In genomic region chr8:107587429-107587994, GRCm38 (mm10) we compare ENCODE assay signal across 8 mouse cellular contexts. TPM values are rescaled to one million over a fixed set of nuclear protein-coding genes. Genes with fewer than 3 reads are reported as not detected.
DNase-seq lines count a peak whose midpoint lies in the region; ATAC-seq lines count a peak whose summit lies in the region.

No protein-coding gene starts in this region.

- peaks cover 34% of the 10 kb centered on the region for H3K36me3 ChIP-seq in lung, embryonic 15.5 days
- H3K36me3 ChIP-seq in forebrain, embryonic 11.5 days (ENCODE audit: control insufficient read depth, insufficient read depth, low read length) = peaks cover 15% of the 10 kb centered on the region; the same call in 1 of the 2 replicates
- H3K36me3 ChIP-seq in midbrain, embryonic 13.5 days = peaks cover 37% of the 10 kb centered on the region

- peak overlapping the region; percentile 67 for H3K4me2 ChIP-seq in lung, embryonic 15.5 days
- peak overlapping the region; percentile 83 for H3K4me2 ChIP-seq in forebrain, embryonic 11.5 days (ENCODE audit: low read depth, low read length, severe bottlenecking)
- peak overlapping the region; percentile 79 for H3K4me2 ChIP-seq in midbrain, embryonic 13.5 days (replicated peaks)

- DNase-seq in lung, postnatal 10 days = no peak
- DNase-seq in adipocyte (ENCODE audit: low spot score) = peak; percentile 49
- peak; percentile 57 for DNase-seq in forebrain, embryonic 11.5 days (ENCODE audit: low spot score)
- DNase-seq in kidney, postnatal 14 days = peak; percentile 31
- DNase-seq in Muller cell, postnatal 12 days (ENCODE audit: inconsistent ontology term) = no peak
- DNase-seq in thymus, adult 18-20 months = no peak

- peak overlapping the region; percentile 74 for H3K9ac ChIP-seq in lung, embryonic 15.5 days
- H3K9ac ChIP-seq in forebrain, embryonic 11.5 days (ENCODE audit: low read length) = peak overlapping the region; percentile 91
- peak overlapping the region; percentile 93 for H3K9ac ChIP-seq in midbrain, embryonic 13.5 days (replicated peaks)

- no peaks in the 10 kb centered on the region for H3K9me3 ChIP-seq in lung, embryonic 15.5 days
- H3K9me3 ChIP-seq in forebrain, embryonic 11.5 days (ENCODE audit: control insufficient read depth, low read length) = no peaks in the 10 kb centered on the region
- no peaks in the 10 kb centered on the region for H3K9me3 ChIP-seq in midbrain, embryonic 13.5 days

- H3K4me3 ChIP-seq in lung, embryonic 15.5 days = peak overlapping the region; percentile 83
- H3K4me3 ChIP-seq in forebrain, embryonic 11.5 days (ENCODE audit: low read depth, low read length) = peak overlapping the region; percentile 95
- H3K4me3 ChIP-seq in midbrain, embryonic 13.5 days (replicated peaks) = peak overlapping the region; percentile 92

- no peak for ATAC-seq in lung, embryonic 15.5 days (ENCODE audit: borderline replicate concordance, extremely low read depth, low FRiP score, low TSS enrichment)
- ATAC-seq in forebrain, embryonic 11.5 days (replicated peaks; ENCODE audit: low FRiP score) = no peak
- ATAC-seq in midbrain, embryonic 13.5 days = peak; percentile 18

- peak overlapping the region; percentile 77 for H3K27ac ChIP-seq in lung, embryonic 15.5 days
- H3K27ac ChIP-seq in forebrain, embryonic 11.5 days (ENCODE audit: low read depth, low read length) = peak overlapping the region; percentile 81
- H3K27ac ChIP-seq in midbrain, embryonic 13.5 days = peak overlapping the region; percentile 81

- under 1% methylated on average over 17 of the region's 17 CpGs for WGBS in lung, embryonic 15.5 days
- WGBS in forebrain, embryonic 11.5 days = under 1% methylated on average over 17 of the region's 17 CpGs
- under 1% methylated on average over 17 of the region's 17 CpGs for WGBS in midbrain, embryonic 13.5 days

- no peaks in the 10 kb centered on the region for H3K27me3 ChIP-seq in lung, embryonic 15.5 days
- no peaks in the 10 kb centered on the region for H3K27me3 ChIP-seq in forebrain, embryonic 11.5 days (ENCODE audit: control insufficient read depth, insufficient read depth, low read length)
- no peaks in the 10 kb centered on the region for H3K27me3 ChIP-seq in midbrain, embryonic 13.5 days

- H3K4me1 ChIP-seq in lung, embryonic 15.5 days = peaks cover 16% of the 10 kb centered on the region
- H3K4me1 ChIP-seq in forebrain, embryonic 11.5 days (replicated peaks; ENCODE audit: control insufficient read depth, insufficient read depth, low read length) = 0 out of 2 replicates have a peak, but pooled peaks cover 2% of the 10 kb centered on the region
- H3K4me1 ChIP-seq in midbrain, embryonic 13.5 days (replicated peaks) = peaks cover 20% of the 10 kb centered on the region

RNA-seq across cellular contexts. Expression of gene Psmd7, which starts 0.8 kb away (rescaled TPM):
- polyA plus RNA-seq in lung, embryonic 15.5 days (2015; fragmentation: Nextera tagmentation; extraction: Ambion mirVana) = 252 and 256 TPM in 2 replicates
- polyA plus RNA-seq in forebrain, embryonic 11.5 days (2014; fragmentation: Nextera tagmentation; extraction: Ambion mirVana) = 298 and 300 TPM in 2 replicates
- polyA plus RNA-seq in midbrain, embryonic 13.5 days (2015; fragmentation: Nextera tagmentation; extraction: Ambion mirVana) = 265 and 276 TPM in 2 replicates

Comparison
In these comparisons a context has a peak if more than half of its experiments do, and no peak if none do; other contexts are left out.
1. DNase-seq: peak in adipocyte (single experiment), forebrain, embryonic 11.5 days (single experiment) and kidney, postnatal 14 days (single experiment); none in lung, postnatal 10 days (single experiment), Muller cell, postnatal 12 days (single experiment) and thymus, adult 18-20 months (0 of 2).
2. Peak in every context shown above with its lines, with median percentiles within 50 percentile points of each other: H3K27ac ChIP-seq, H3K4me2 ChIP-seq, H3K4me3 ChIP-seq and H3K9ac ChIP-seq.